Comparison of ENCODE assay signal across 9 mouse cellular contexts in genomic region chr6:91707276-91707885, GRCm38 (mm10). TPM values are rescaled to one million over a fixed set of nuclear protein-coding genes. Genes with fewer than 3 reads are reported as not detected.
A peak's percentile ranks its signal among the peaks of the same experiment; 100 is the strongest.
DNase-seq lines count a peak whose midpoint lies in the region; ATAC-seq and TF ChIP-seq lines count a peak whose summit lies in the region.
"Had no signal": no experiment of that assay in that cellular context is flagged by ENCODE, and none has a peak within 500 bp of the region (broad histone marks: within the 10 kb centered on the region; RNA-seq: fewer than 3 reads in every experiment).

No protein-coding gene starts in this region.

- H3K36me3 ChIP-seq in liver, adult 2 months (ENCODE audit: control insufficient read depth, insufficient read depth, low read length) = no peaks in the 10 kb centered on the region
- H3K36me3 ChIP-seq in liver, embryonic 12.5 days = peaks cover 58% of the 10 kb centered on the region
- H3K36me3 ChIP-seq in hindbrain, embryonic 12.5 days = peaks cover 40% of the 10 kb centered on the region
- peaks cover 18% of the 10 kb centered on the region for H3K36me3 ChIP-seq in midbrain, embryonic 16.5 days (ENCODE audit: control insufficient read depth, insufficient read depth, low read length)

- WGBS in liver, adult 2 months = 30% methylated on average over 8 of the region's 8 CpGs
- 78% methylated on average over 8 of the region's 8 CpGs for WGBS in liver, embryonic 12.5 days (ENCODE audit: insufficient replicate concordance)
- WGBS in hindbrain, embryonic 12.5 days = 82% methylated on average over 8 of the region's 8 CpGs
- WGBS in midbrain, embryonic 16.5 days = 76% methylated on average over 8 of the region's 8 CpGs

- peak overlapping the region; percentile 73 for H3K9ac ChIP-seq in liver, adult 2 months (ENCODE audit: low read depth, low read length)
- H3K9ac ChIP-seq in liver, embryonic 12.5 days = no peak overlapping the region
- no peak overlapping the region for H3K9ac ChIP-seq in hindbrain, embryonic 12.5 days
- no peak overlapping the region for H3K9ac ChIP-seq in midbrain, embryonic 16.5 days (ENCODE audit: low read depth, low read length)
- H3K9ac ChIP-seq: limb, embryonic 13.5 days had no signal

- ATAC-seq in liver, embryonic 12.5 days = no peak
- no peak for ATAC-seq in hindbrain, embryonic 12.5 days (ENCODE audit: low FRiP score)
- peak; percentile 4; the same call in 1 of the 2 replicates for ATAC-seq in midbrain, embryonic 16.5 days

- TF ChIP-seq POLR2A in liver, adult 2 months (IDR thresholded peaks at IDR 0.05; ENCODE audit: extremely low read depth, insufficient read depth, low read length) = no peak

- peaks cover 23% of the 10 kb centered on the region for H3K79me2 ChIP-seq in liver, adult 2 months (ENCODE audit: control insufficient read depth, insufficient read depth, low read length)

- H3K27ac ChIP-seq in liver, adult 2 months (replicated peaks; ENCODE audit: insufficient read depth, low read depth, low read length) = peak overlapping the region; percentile 96
- no peak overlapping the region for H3K27ac ChIP-seq in liver, embryonic 12.5 days
- H3K27ac ChIP-seq in hindbrain, embryonic 12.5 days = peak overlapping the region; percentile 73
- H3K27ac ChIP-seq in midbrain, embryonic 16.5 days (ENCODE audit: low read length) = peak overlapping the region; percentile 80
- H3K27ac ChIP-seq: limb, embryonic 13.5 days had no signal

- no peaks in the 10 kb centered on the region for H3K27me3 ChIP-seq in liver, adult 2 months (ENCODE audit: control insufficient read depth, insufficient read depth, low read length)
- H3K27me3 ChIP-seq in liver, embryonic 12.5 days (replicated peaks) = no peaks in the 10 kb centered on the region
- H3K27me3 ChIP-seq in hindbrain, embryonic 12.5 days = no peaks in the 10 kb centered on the region
- no peaks in the 10 kb centered on the region for H3K27me3 ChIP-seq in midbrain, embryonic 16.5 days (ENCODE audit: control insufficient read depth, insufficient read depth, low read depth, low read length)
- H3K27me3 ChIP-seq: limb, embryonic 13.5 days had no signal

- H3K9me3 ChIP-seq in liver, embryonic 12.5 days (replicated peaks) = no peaks in the 10 kb centered on the region
- H3K9me3 ChIP-seq in hindbrain, embryonic 12.5 days (replicated peaks) = no peaks in the 10 kb centered on the region
- no peaks in the 10 kb centered on the region for H3K9me3 ChIP-seq in midbrain, embryonic 16.5 days (replicated peaks; ENCODE audit: control insufficient read depth, low read length, poor library complexity, severe bottlenecking)
- H3K9me3 ChIP-seq: limb, embryonic 13.5 days had no signal

- H3K4me3 ChIP-seq in liver, adult 2 months (ENCODE audit: insufficient read depth, low read depth, low read length) = peak overlapping the region; percentile 63; the same call in 1 of the 2 replicates
- H3K4me3 ChIP-seq in liver, embryonic 12.5 days = no peak overlapping the region
- H3K4me3 ChIP-seq in hindbrain, embryonic 12.5 days = no peak overlapping the region
- no peak overlapping the region for H3K4me3 ChIP-seq in midbrain, embryonic 16.5 days (ENCODE audit: low read depth, low read length)
- H3K4me3 ChIP-seq: limb, embryonic 13.5 days had no signal

- H3K4me2 ChIP-seq in liver, embryonic 12.5 days = no peak overlapping the region
- no peak overlapping the region for H3K4me2 ChIP-seq in hindbrain, embryonic 12.5 days (replicated peaks)
- no peak overlapping the region for H3K4me2 ChIP-seq in midbrain, embryonic 16.5 days (ENCODE audit: low read length)
- H3K4me2 ChIP-seq: limb, embryonic 13.5 days had no signal

- H3K4me1 ChIP-seq in liver, adult 2 months (ENCODE audit: control insufficient read depth, insufficient read depth, low read length) = peaks cover 43% of the 10 kb centered on the region
- H3K4me1 ChIP-seq in liver, embryonic 12.5 days = peaks cover 34% of the 10 kb centered on the region
- peaks cover 39% of the 10 kb centered on the region for H3K4me1 ChIP-seq in hindbrain, embryonic 12.5 days
- H3K4me1 ChIP-seq in midbrain, embryonic 16.5 days (ENCODE audit: control insufficient read depth, insufficient read depth, low read length) = peaks cover 21% of the 10 kb centered on the region

- no peak for TF ChIP-seq CTCF in liver, adult 2 months (IDR thresholded peaks at IDR 0.05; ENCODE audit: low read depth, low read length)

- peak; percentile 93 for DNase-seq in liver, adult 2 months (ENCODE audit: extremely low read depth, low read depth, low spot score)
- DNase-seq in brain, adult 2 months (ENCODE audit: low read depth, low spot score) = peak; percentile 74
- no peak for DNase-seq in frontal cortex, postnatal 36 days (ENCODE audit: low spot score in 2 of 2)
- no peak for DNase-seq in lung, postnatal 36 days
- no peak for DNase-seq in heart, adult 9 months (ENCODE audit: low spot score in 2 of 2)

RNA-seq across cellular contexts. Expression of gene Slc6a6, which starts 23.5 kb away (rescaled TPM):
- total RNA-seq in liver, adult 2 months (2014; rRNA removed) = 34.8 and 66.5 TPM in 2 replicates
- polyA plus RNA-seq in liver, adult 2 months (2012; rRNA removed) = 89.0 and 96.5 TPM in 2 replicates
- polyA plus RNA-seq in liver, embryonic 12.5 days (2016; fragmentation: Nextera tagmentation; extraction: Ambion mirVana) = 22.1 and 24.9 TPM in 2 replicates
- polyA plus RNA-seq in hindbrain, embryonic 12.5 days (2016; fragmentation: Nextera tagmentation; extraction: Ambion mirVana) = 70.2 and 78.0 TPM in 2 replicates
- 117 and 125 TPM in 2 replicates for polyA plus RNA-seq in midbrain, embryonic 16.5 days (2015; fragmentation: Nextera tagmentation; extraction: Ambion mirVana)

Comparison
In these comparisons a context has a peak if more than half of its experiments do, and no peak if none do; other contexts are left out.
1. DNase-seq: peak in liver, adult 2 months (single experiment) and brain, adult 2 months (single experiment); none in frontal cortex, postnatal 36 days (0 of 2), lung, postnatal 36 days (single experiment) and heart, adult 9 months (0 of 2).